Mouse (Mus musculus): ENCODE results near the gene Cgrrf1. TPM values are rescaled to one million over a fixed set of nuclear protein-coding genes. Genes with fewer than 3 reads are reported as not detected.
A peak's percentile ranks its signal among the peaks of the same experiment; 100 is the strongest.

Gene Cgrrf1
- polyA plus RNA-seq, 1 experiment from 2014 or later: 31.5 TPM

DNA sequence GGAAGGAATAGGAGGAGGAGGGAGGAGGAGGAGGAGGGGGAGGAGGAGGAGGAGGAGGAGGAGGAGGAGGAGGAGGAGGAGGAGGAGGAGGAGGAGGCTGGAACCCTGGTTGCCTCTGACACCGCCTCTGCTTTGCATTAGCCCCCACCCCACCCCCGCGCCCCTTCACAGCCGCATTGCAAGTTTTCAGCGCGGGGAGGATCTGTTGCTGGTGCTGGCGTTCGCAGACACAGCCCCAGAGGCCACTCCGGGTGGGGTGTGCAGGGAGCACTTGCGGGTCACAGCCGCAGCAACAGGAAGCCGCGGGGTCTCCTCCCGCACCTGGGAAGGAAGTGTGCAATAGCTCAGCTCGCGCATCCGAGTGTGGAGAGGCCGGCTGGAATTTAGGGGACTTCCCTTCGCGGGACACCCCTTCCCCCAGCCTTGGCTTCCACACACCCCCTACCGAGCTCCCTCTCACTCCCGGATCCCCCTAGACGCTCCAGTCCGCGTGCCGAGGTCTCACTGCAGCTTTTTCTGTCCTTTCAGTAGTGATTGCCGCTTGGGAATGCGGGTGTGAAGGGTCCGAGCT is 52.0 kb downstream of the Cgrrf1 start:
- H3K4me1 ChIP-seq: peaks cover 51% of the 10 kb centered on the region
- H3K27ac ChIP-seq: peak overlapping the region; percentile 89
- H3K4me3 ChIP-seq: peak overlapping the region; percentile 76
- no peaks in the 10 kb centered on the region for H3K36me3 ChIP-seq
- DNase-seq (ENCODE audit: low spot score): peak; percentile 74
- under 1% methylated on average over 29 of the region's 29 CpGs for WGBS
- no peaks in the 10 kb centered on the region for H3K27me3 ChIP-seq (ENCODE audit: low read depth, poor library complexity, severe bottlenecking)
- H3K9me3 ChIP-seq (replicated peaks): no peaks in the 10 kb centered on the region

DNA sequence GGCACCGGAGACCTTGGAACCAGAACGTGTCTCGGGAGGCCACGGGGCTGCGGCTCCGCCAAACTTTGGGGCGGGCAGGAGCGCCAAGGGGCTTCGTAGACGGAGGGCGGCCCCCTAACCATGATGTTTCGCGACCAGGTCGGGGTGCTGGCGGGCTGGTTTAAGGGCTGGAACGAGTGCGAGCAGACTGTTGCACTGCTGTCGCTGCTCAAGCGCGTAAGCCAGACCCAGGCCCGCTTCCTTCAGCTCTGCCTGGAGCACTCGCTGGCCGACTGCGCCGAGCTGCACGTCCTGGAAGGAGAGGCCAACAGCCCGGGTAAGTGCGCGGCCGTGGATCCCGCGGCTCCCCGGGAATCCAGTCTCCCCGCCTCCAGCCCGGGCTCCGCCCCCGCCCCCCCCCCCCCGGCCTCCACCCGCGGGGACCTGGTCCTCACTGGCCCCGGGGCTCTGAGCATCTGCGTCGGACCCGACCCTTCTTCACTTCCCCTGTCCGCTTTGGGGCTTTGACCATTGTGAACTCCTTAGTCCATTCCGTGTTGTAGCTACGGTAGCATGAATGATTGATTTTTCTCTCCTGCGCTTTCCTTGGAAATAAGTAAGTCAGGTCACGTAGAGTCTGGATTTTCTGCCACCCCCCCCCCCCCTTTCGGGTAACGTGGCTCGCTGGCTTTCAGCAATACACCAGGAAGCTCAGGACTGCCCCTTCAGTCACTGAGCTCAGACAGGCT is 52.9 kb downstream of the Cgrrf1 start:
- Histone ChIP-seq H3K36me3 (peaks cover 4% of the 10 kb centered on the region; the same call in 1 of the 2 replicates), H3K9me3 (replicated peaks) (no peaks in the 10 kb centered on the region), H3K27ac (peak overlapping the region; percentile 89), H3K4me1 (peaks cover 51% of the 10 kb centered on the region), H3K27me3 (ENCODE audit: low read depth, poor library complexity, severe bottlenecking) (no peaks in the 10 kb centered on the region), H3K4me3 (peak overlapping the region; percentile 76)
- under 1% methylated on average over 48 of the region's 52 CpGs for WGBS
- DNase-seq (ENCODE audit: low spot score): peak; percentile 79

DNA sequence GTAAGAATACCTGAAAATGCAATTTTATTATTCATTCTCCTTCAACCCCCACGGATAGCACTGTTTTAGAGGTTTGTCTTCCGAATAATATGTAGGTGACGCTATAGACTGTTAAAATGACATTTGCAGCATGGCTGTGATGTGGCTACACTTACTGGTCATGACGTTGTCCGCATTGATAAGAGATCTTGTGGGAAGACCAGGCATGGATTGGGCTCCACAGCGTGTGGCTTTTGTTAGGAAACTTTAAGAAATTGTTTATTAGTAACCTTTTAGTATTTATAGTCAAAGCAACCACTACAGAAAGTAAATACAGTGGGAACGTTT is 53.5 kb downstream of the Cgrrf1 start:
- 3% methylated on average over 7 of the region's 7 CpGs for WGBS
- H3K36me3 ChIP-seq: peaks cover 6% of the 10 kb centered on the region; the same call in 1 of the 2 replicates
- no peaks in the 10 kb centered on the region for H3K27me3 ChIP-seq (ENCODE audit: low read depth, poor library complexity, severe bottlenecking)
- H3K9me3 ChIP-seq (replicated peaks): no peaks in the 10 kb centered on the region
- DNase-seq (ENCODE audit: low spot score): no peak
- peak overlapping the region; percentile 89 for H3K27ac ChIP-seq
- H3K4me1 ChIP-seq: peaks cover 51% of the 10 kb centered on the region
- H3K4me3 ChIP-seq: peak overlapping the region; percentile 76

DNA sequence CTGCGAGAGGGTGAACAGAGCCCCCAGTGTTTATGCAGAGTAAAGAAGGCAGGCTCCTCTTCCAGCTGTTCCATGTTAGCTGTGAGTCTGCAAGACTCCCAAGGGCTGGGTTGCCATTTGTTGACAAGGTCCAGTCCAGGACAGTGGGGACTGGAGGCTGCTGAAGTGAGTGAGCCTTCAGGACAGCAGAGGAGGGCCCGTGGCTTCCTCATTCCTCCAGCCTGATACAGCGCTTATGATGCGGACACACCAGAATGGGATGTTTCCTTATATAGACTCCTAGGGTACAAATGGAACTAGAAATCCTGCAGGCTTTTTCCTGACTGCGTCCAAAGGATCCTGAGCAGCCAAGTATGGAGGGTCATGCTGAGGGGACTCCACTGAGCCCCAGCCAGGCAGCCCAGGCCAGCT is 54.0 kb downstream of the Cgrrf1 start:
- Histone ChIP-seq H3K4me3 (peak overlapping the region; percentile 76), H3K9me3 (replicated peaks) (no peaks in the 10 kb centered on the region), H3K27me3 (ENCODE audit: low read depth, poor library complexity, severe bottlenecking) (no peaks in the 10 kb centered on the region), H3K27ac (0 out of 2 replicates have a peak overlapping the region, but pooled peaks have one; percentile 12), H3K4me1 (peaks cover 51% of the 10 kb centered on the region), H3K36me3 (peaks cover 6% of the 10 kb centered on the region; the same call in 1 of the 2 replicates)
- DNase-seq (ENCODE audit: low spot score): peak; percentile 44
- WGBS: 30% methylated on average over 5 of the region's 5 CpGs

DNA sequence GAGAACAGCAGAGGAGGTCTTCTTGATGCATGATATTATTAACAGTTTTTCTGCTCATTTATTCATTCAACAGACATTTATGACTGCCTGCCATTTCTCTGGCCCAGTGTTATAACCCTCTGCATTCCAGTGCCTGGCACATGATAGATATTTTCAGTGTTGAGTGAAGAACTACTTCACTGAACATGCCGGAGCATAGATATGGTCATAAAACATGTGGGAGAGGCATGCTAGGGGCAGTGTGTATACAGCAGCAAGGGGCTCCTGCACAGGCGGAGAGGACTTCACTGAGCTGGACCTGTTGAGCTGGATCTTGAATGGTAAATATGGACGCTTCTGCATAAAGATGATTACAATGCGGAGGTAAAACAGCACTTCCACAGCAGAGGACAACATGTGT is 57.2 kb downstream of the Cgrrf1 start:
- 94% methylated on average over 4 of the region's 4 CpGs for WGBS
- H3K4me1 ChIP-seq: peaks cover 21% of the 10 kb centered on the region
- DNase-seq (ENCODE audit: low spot score): no peak
- no peaks in the 10 kb centered on the region for H3K27me3 ChIP-seq (ENCODE audit: low read depth, poor library complexity, severe bottlenecking)
- H3K9me3 ChIP-seq (replicated peaks): no peaks in the 10 kb centered on the region
- no peak overlapping the region for H3K27ac ChIP-seq
- peaks cover 6% of the 10 kb centered on the region; the same call in 1 of the 2 replicates for H3K36me3 ChIP-seq
- H3K4me3 ChIP-seq: no peak overlapping the region

DNA sequence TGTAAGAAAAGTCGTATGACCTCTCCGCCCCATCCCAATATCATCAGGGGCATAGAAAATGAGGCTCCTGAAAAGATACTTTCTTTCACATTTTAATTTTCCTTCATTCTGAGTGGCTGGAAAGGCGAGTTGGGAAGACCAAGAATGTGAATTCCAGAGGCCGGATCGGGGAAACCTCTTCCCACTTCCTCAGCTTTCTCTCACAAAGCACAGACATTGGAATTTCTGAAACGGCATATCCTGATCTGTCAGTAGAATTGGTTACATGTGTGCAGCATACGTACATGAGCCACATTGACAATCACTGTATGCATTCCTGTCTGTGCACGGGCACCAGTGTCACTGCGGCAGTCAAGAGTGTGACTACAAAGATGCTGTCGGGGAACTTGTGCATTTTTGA is 62.0 kb downstream of the Cgrrf1 start:
- no peak overlapping the region for H3K27ac ChIP-seq
- H3K9me3 ChIP-seq (replicated peaks): no peaks in the 10 kb centered on the region

DNA sequence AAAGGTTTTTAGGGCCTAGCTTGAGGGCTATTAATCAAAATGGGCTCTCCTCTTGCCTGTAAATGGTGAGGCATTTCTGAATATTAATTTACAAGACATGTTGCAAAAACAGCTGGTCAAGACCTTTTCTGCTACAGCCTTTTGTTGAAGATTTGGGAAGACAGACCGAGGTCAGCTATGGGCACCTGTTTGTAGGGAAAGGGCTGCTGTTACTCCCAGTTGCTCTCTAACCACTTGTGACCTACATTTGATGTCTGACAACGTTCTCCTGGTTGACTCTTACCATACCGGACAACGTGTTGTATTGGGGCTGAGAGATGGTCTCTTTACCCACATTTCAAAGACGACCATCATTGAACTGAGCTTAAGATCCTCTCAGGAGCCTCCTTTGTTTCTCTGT is 66.0 kb downstream of the Cgrrf1 start:
- 88% methylated on average over 5 of the region's 5 CpGs for WGBS
- no peaks in the 10 kb centered on the region for H3K27me3 ChIP-seq (ENCODE audit: low read depth, poor library complexity, severe bottlenecking)
- no peaks in the 10 kb centered on the region for H3K4me1 ChIP-seq
- no peak overlapping the region for H3K27ac ChIP-seq
- no peak overlapping the region for H3K4me3 ChIP-seq
- H3K36me3 ChIP-seq: no peaks in the 10 kb centered on the region
- no peak for DNase-seq (ENCODE audit: low spot score)
- H3K9me3 ChIP-seq (replicated peaks): no peaks in the 10 kb centered on the region

More for the DNA sequence above, 62.0 kb downstream of the Cgrrf1 start:
- Histone ChIP-seq H3K27me3 (ENCODE audit: low read depth, poor library complexity, severe bottlenecking) (no peaks in the 10 kb centered on the region), H3K4me3 (no peak overlapping the region), H3K36me3 (peaks cover 6% of the 10 kb centered on the region; the same call in 1 of the 2 replicates), H3K4me1 (no peaks in the 10 kb centered on the region)
- 90% methylated on average over 10 of the region's 10 CpGs for WGBS
- DNase-seq (ENCODE audit: low spot score): no peak

DNA sequence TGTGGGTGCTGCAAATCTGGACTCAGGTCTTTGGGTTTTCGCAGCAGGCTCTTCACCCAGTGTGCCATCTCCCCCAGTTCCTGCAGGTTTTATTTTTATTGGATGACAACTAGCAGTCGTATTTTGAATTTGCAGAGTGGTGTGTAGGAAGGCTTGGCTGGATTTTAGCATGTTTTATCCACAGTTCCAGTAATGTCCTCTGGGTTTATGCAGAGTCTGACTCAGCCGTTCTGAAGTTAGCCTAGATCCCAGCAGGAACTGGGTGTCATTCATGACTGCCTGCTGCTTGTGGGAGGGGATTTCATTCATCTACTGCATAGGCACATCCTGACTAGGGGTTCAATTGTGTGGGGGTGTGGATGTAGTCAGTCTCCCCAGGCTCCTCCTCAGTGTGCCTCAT is 66.7 kb downstream of the Cgrrf1 start:
- no peaks in the 10 kb centered on the region for H3K9me3 ChIP-seq (replicated peaks)
- no peak for DNase-seq (ENCODE audit: low spot score)
- no peaks in the 10 kb centered on the region for H3K36me3 ChIP-seq
- H3K27me3 ChIP-seq (ENCODE audit: low read depth, poor library complexity, severe bottlenecking): no peaks in the 10 kb centered on the region
- no peaks in the 10 kb centered on the region for H3K4me1 ChIP-seq
- H3K4me3 ChIP-seq: no peak overlapping the region
- H3K27ac ChIP-seq: no peak overlapping the region
- WGBS: 67% methylated on average over 3 of the region's 3 CpGs

DNA sequence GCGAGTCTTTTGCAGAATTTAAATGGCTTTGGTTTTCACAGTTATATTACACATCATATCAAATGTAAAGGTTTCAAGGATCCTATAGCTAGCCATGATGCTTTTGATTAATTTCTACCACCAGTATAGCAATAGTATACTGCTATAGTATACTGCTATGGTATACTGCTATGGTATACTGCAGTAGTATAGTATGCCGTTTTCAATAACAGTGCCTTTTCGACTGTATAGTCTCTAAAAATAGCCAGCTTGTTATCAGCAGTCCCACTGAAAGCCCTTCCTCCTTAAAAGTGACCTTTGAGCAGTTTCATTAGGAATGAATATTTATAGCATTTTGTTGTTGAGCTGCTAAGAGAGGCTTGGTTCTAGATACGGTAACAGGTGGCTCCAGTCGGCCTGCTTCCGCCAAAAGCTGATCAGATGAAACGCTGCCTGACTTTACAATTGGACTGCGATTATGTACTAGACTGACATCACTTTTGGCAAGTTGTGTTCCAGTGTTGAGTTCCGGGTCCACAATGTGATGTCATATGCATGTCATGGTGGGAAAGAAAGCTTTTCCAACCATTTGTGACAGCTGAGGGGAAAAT is 70.7 kb downstream of the Cgrrf1 start:
- DNase-seq (ENCODE audit: low spot score): no peak
- Histone ChIP-seq H3K27ac (no peak overlapping the region), H3K27me3 (ENCODE audit: low read depth, poor library complexity, severe bottlenecking) (no peaks in the 10 kb centered on the region), H3K4me1 (no peaks in the 10 kb centered on the region), H3K9me3 (replicated peaks) (no peaks in the 10 kb centered on the region), H3K4me3 (no peak overlapping the region), H3K36me3 (no peaks in the 10 kb centered on the region)
- 96% methylated on average over 9 of the region's 9 CpGs for WGBS

Other genes with a start within 250 kb of the Cgrrf1 start
- 36.0 and 39.0 TPM in 2 replicates for gene Cdkn3, start 71.6 kb upstream of the Cgrrf1 start, polyA plus RNA-seq (2016; fragmentation: Nextera tagmentation; extraction: Ambion mirVana)
- gene Cnih1, start 43.7 kb upstream of the Cgrrf1 start, polyA plus RNA-seq (2016; fragmentation: Nextera tagmentation; extraction: Ambion mirVana): 201 and 210 TPM in 2 replicates
- gene Gmfb, start 9.9 kb upstream of the Cgrrf1 start, polyA plus RNA-seq (2016; fragmentation: Nextera tagmentation; extraction: Ambion mirVana): 98.4 and 99.9 TPM in 2 replicates
- 2.5 and 3.6 TPM in 2 replicates for gene Samd4, start 50.7 kb downstream of the Cgrrf1 start, polyA plus RNA-seq (2016; fragmentation: Nextera tagmentation; extraction: Ambion mirVana)